ENCODE assay signal across 9 mouse cellular contexts in the genomic region with DNA sequence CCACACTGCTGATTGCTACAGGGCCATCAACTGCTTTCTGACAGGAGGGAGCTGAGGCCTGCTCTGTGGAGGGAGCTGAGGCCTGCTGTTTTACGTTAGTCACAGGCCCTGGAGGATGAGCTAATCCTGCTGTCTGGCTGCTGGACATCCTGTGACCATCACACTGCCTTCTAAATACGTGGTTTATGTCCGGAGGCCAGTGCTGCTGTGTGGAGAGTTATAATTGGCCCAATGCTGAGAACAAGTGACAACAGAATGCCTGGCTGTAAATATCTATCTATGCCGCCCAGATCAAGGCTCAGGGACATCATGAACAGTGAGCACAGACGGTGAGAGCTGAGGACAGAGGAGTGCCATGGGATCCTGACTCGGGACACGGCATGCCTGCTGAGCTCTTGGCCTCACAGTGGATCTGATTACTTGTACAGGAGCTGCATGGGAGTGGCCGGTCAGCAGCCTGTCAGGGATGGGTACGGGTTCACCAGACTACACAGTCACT. TPM values are rescaled to one million over a fixed set of nuclear protein-coding genes. Genes with fewer than 3 reads are reported as not detected.
DNase-seq lines count a peak whose midpoint lies in the region; ATAC-seq and TF ChIP-seq lines count a peak whose summit lies in the region.
"Had no signal": no experiment of that assay in that cellular context is flagged by ENCODE, and none has a peak within 500 bp of the region (broad histone marks: within the 10 kb centered on the region; RNA-seq: fewer than 3 reads in every experiment).

No protein-coding gene starts in this region.

- TF ChIP-seq POLR2A in bone marrow macrophage, adult 2 months (IDR thresholded peaks at IDR 0.05; ENCODE audit: borderline replicate concordance, low read depth, low read length), result no peak
- TF ChIP-seq POLR2A in cortical plate, adult 2 months (IDR thresholded peaks at IDR 0.05; ENCODE audit: extremely low read depth, insufficient read depth, low read length), result no peak

- DNase-seq in liver, postnatal 0 days, result no peak
- no peak for DNase-seq in neural tube, embryonic 10.5 days (ENCODE audit: extremely low spot score, low spot score)
- DNase-seq in left cerebral cortex, postnatal 36 days (ENCODE audit: low spot score in 2 of 2), result no peak
- DNase-seq in kidney, adult 9 months, result no peak

- no peak overlapping the region for H3K9ac ChIP-seq in liver, embryonic 12.5 days
- no peak overlapping the region for H3K9ac ChIP-seq in liver, postnatal 0 days (replicated peaks)
- no peak overlapping the region for H3K9ac ChIP-seq in intestine, postnatal 0 days (ENCODE audit: low read depth, low read length)
- H3K9ac ChIP-seq: hindbrain, embryonic 15.5 days had no signal

- no peaks in the 10 kb centered on the region for H3K27me3 ChIP-seq in liver, embryonic 12.5 days (replicated peaks)
- no peaks in the 10 kb centered on the region for H3K27me3 ChIP-seq in liver, postnatal 0 days (ENCODE audit: insufficient read depth, low read length)
- H3K27me3 ChIP-seq in intestine, postnatal 0 days (replicated peaks; ENCODE audit: control insufficient read depth, insufficient read depth, low read length), result no peaks in the 10 kb centered on the region
- H3K27me3 ChIP-seq: hindbrain, embryonic 15.5 days had no signal

- H3K27ac ChIP-seq in liver, embryonic 12.5 days, result 0 out of 2 replicates have a peak overlapping the region, but pooled peaks have one; percentile 11
- no peak overlapping the region for H3K27ac ChIP-seq in liver, postnatal 0 days (ENCODE audit: low read depth)
- peak overlapping the region; percentile 32 for H3K27ac ChIP-seq in bone marrow macrophage, adult 2 months (ENCODE audit: insufficient read depth, low read depth, low read length)
- peak overlapping the region; percentile 25; the same call in 1 of the 2 replicates for H3K27ac ChIP-seq in cortical plate, adult 2 months (ENCODE audit: insufficient read depth, low read length)
- peak overlapping the region; percentile 23; the same call in 1 of the 2 replicates for H3K27ac ChIP-seq in intestine, postnatal 0 days (ENCODE audit: low read depth, low read length)
- H3K27ac ChIP-seq: hindbrain, embryonic 15.5 days had no signal

- peaks cover 10% of the 10 kb centered on the region; the same call in 1 of the 2 replicates for H3K4me1 ChIP-seq in liver, embryonic 12.5 days
- no peaks in the 10 kb centered on the region for H3K4me1 ChIP-seq in liver, postnatal 0 days (ENCODE audit: insufficient read depth)
- H3K4me1 ChIP-seq in bone marrow macrophage, adult 2 months (ENCODE audit: control insufficient read depth, insufficient read depth, low read length), result peaks cover 14% of the 10 kb centered on the region
- peaks cover 6% of the 10 kb centered on the region for H3K4me1 ChIP-seq in cortical plate, adult 2 months (ENCODE audit: control insufficient read depth, insufficient read depth, low read length)
- no peaks in the 10 kb centered on the region for H3K4me1 ChIP-seq in intestine, postnatal 0 days (replicated peaks; ENCODE audit: control insufficient read depth, insufficient read depth, low read length)
- H3K4me1 ChIP-seq: hindbrain, embryonic 15.5 days had no signal

- H3K4me3 ChIP-seq in liver, embryonic 12.5 days, result no peak overlapping the region
- H3K4me3 ChIP-seq in liver, postnatal 0 days (ENCODE audit: low read depth, low read length), result no peak overlapping the region
- no peak overlapping the region for H3K4me3 ChIP-seq in bone marrow macrophage, adult 2 months (ENCODE audit: insufficient read depth, low read length)
- H3K4me3 ChIP-seq in cortical plate, adult 2 months (ENCODE audit: insufficient read depth, low read length), result no peak overlapping the region
- H3K4me3 ChIP-seq in intestine, postnatal 0 days (ENCODE audit: low read depth, low read length), result no peak overlapping the region
- H3K4me3 ChIP-seq: hindbrain, embryonic 15.5 days had no signal

- 0 out of 2 replicates have a peak, but pooled peaks have one; percentile 32 for ATAC-seq in liver, embryonic 12.5 days
- no peak for ATAC-seq in liver, postnatal 0 days
- ATAC-seq in intestine, postnatal 0 days, result peak; percentile 78

- WGBS in liver, embryonic 12.5 days (ENCODE audit: insufficient replicate concordance), result 74% methylated on average over 9 of the region's 9 CpGs
- WGBS in liver, postnatal 0 days (ENCODE audit: insufficient replicate concordance), result 85% methylated on average over 9 of the region's 9 CpGs
- WGBS in intestine, postnatal 0 days, result 50% methylated on average over 9 of the region's 9 CpGs

- no peak overlapping the region for H3K4me2 ChIP-seq in liver, embryonic 12.5 days
- no peak overlapping the region for H3K4me2 ChIP-seq in liver, postnatal 0 days (ENCODE audit: low read depth, low read length)
- no peak overlapping the region for H3K4me2 ChIP-seq in intestine, postnatal 0 days (replicated peaks; ENCODE audit: low read depth)
- H3K4me2 ChIP-seq: hindbrain, embryonic 15.5 days had no signal

- TF ChIP-seq CTCF in liver, postnatal 0 days (IDR thresholded peaks at IDR 0.05; ENCODE audit: low read depth), result no peak
- no peak for TF ChIP-seq CTCF in bone marrow macrophage, adult 2 months (IDR thresholded peaks at IDR 0.05; ENCODE audit: low read depth, low read length)
- no peak for TF ChIP-seq CTCF in cortical plate, adult 2 months (IDR thresholded peaks at IDR 0.05; ENCODE audit: extremely low read depth, insufficient read depth, low read length)
- no peak for TF ChIP-seq CTCF in intestine, postnatal 0 days (IDR thresholded peaks at IDR 0.05; ENCODE audit: low read depth)

- intact Hi-C loops in left cerebral cortex, postnatal 36 days (cut with DNase I), result no loop called here

- no peak for TF ChIP-seq EP300 in liver, postnatal 0 days (IDR thresholded peaks at IDR 0.05; ENCODE audit: low read depth)

- H3K36me3 ChIP-seq in liver, embryonic 12.5 days, result peaks cover 5% of the 10 kb centered on the region; the same call in 1 of the 2 replicates
- no peaks in the 10 kb centered on the region for H3K36me3 ChIP-seq in liver, postnatal 0 days (replicated peaks; ENCODE audit: insufficient read depth, low read length)
- H3K36me3 ChIP-seq in intestine, postnatal 0 days (ENCODE audit: control insufficient read depth, insufficient read depth), result peaks cover 12% of the 10 kb centered on the region
- H3K36me3 ChIP-seq: hindbrain, embryonic 15.5 days had no signal

- H3K9me3 ChIP-seq in liver, embryonic 12.5 days (replicated peaks), result no peaks in the 10 kb centered on the region
- H3K9me3 ChIP-seq in liver, postnatal 0 days (ENCODE audit: low read length), result no peaks in the 10 kb centered on the region
- no peaks in the 10 kb centered on the region for H3K9me3 ChIP-seq in intestine, postnatal 0 days (ENCODE audit: control insufficient read depth)
- H3K9me3 ChIP-seq: hindbrain, embryonic 15.5 days had no signal

RNA-seq across cellular contexts. Expression of gene Zfyve21, which starts 34.4 kb away (rescaled TPM):
- 60.6 and 61.9 TPM in 2 replicates for polyA plus RNA-seq in liver, embryonic 12.5 days (2016; fragmentation: Nextera tagmentation; extraction: Ambion mirVana)
- polyA plus RNA-seq in liver, postnatal 0 days (2015; fragmentation: Nextera tagmentation; extraction: Ambion mirVana), result 53.3 and 60.0 TPM in 2 replicates
- polyA plus RNA-seq in bone marrow macrophage, adult 2 months (2012; ENCODE audit: insufficient read depth, insufficient read length, missing spikeins), result 11.8 and 13.7 TPM in 2 replicates
- polyA plus RNA-seq in cortical plate, adult 2 months (2012; rRNA removed), result 39.5 and 39.8 TPM in 2 replicates
- 104 and 107 TPM in 2 replicates for polyA plus RNA-seq in intestine, postnatal 0 days (2015; fragmentation: Nextera tagmentation; extraction: Ambion mirVana)
- 10 to 100 TPM; 22.8 to 23.1 TPM for total RNA-seq in left cerebral cortex, postnatal 36 days (2021)

RNA-seq across cellular contexts. Expression of gene Xrcc3, which starts 34.7 kb away (rescaled TPM):
- polyA plus RNA-seq in liver, embryonic 12.5 days (2016; fragmentation: Nextera tagmentation; extraction: Ambion mirVana), result 7.7 and 8.2 TPM in 2 replicates
- 2.0 and 2.1 TPM in 2 replicates for polyA plus RNA-seq in liver, postnatal 0 days (2015; fragmentation: Nextera tagmentation; extraction: Ambion mirVana)
- polyA plus RNA-seq in bone marrow macrophage, adult 2 months (2012; ENCODE audit: insufficient read depth, insufficient read length, missing spikeins), result 3.6 and 3.8 TPM in 2 replicates
- polyA plus RNA-seq in cortical plate, adult 2 months (2012; rRNA removed), result 10.5 and 13.8 TPM in 2 replicates
- polyA plus RNA-seq in intestine, postnatal 0 days (2015; fragmentation: Nextera tagmentation; extraction: Ambion mirVana), result 3.4 and 6.1 TPM in 2 replicates
- 1 to 10 TPM; 4.6 TPM for total RNA-seq in left cerebral cortex, postnatal 36 days (2021)

RNA-seq across cellular contexts. Expression of gene Ppp1r13b, which starts 59.6 kb away (rescaled TPM):
- 7.3 and 8.1 TPM in 2 replicates for polyA plus RNA-seq in liver, embryonic 12.5 days (2016; fragmentation: Nextera tagmentation; extraction: Ambion mirVana)
- 4.3 and 4.5 TPM in 2 replicates for polyA plus RNA-seq in liver, postnatal 0 days (2015; fragmentation: Nextera tagmentation; extraction: Ambion mirVana)
- 10.5 and 12.6 TPM in 2 replicates for polyA plus RNA-seq in bone marrow macrophage, adult 2 months (2012; ENCODE audit: insufficient read depth, insufficient read length, missing spikeins)
- 32.1 and 34.1 TPM in 2 replicates for polyA plus RNA-seq in cortical plate, adult 2 months (2012; rRNA removed)
- polyA plus RNA-seq in intestine, postnatal 0 days (2015; fragmentation: Nextera tagmentation; extraction: Ambion mirVana), result 13.6 and 16.7 TPM in 2 replicates
- total RNA-seq in left cerebral cortex, postnatal 36 days (2021), result 10 to 100 TPM; 60.8 to 65.6 TPM
